Mouse (Mus musculus) bone marrow macrophage, adult 2 months (primary cell): ENCODE results near the gene Srsf2. TPM values are rescaled to one million over a fixed set of nuclear protein-coding genes. Genes with fewer than 3 reads are reported as not detected.

Source experiments
- H3K27ac ChIP-seq: 2 replicates; pipeline ENCODE4 v1.5.1; 2012; ENCODE audit warnings: low read depth, low read length; ENCODE audit not compliant: insufficient read depth
- H3K4me1 ChIP-seq: 2 replicates; pipeline ENCODE4 v1.6.1; 2012; ENCODE audit warnings: low read length; ENCODE audit not compliant: control insufficient read depth, insufficient read depth
- H3K4me3 ChIP-seq: 2 replicates; pipeline ENCODE4 v1.5.1; 2012; ENCODE audit warnings: mild to moderate bottlenecking, low read length, moderate library complexity; ENCODE audit not compliant: insufficient read depth
- CTCF ChIP-seq: IDR thresholded peaks from 2 replicates; pipeline ENCODE4 v1.5.1; 2012; ENCODE audit warnings: low read depth, mild to moderate bottlenecking, low read length, moderate library complexity
- POLR2A ChIP-seq: IDR thresholded peaks from 2 replicates; pipeline ENCODE4 v1.6.1; 2012; ENCODE audit warnings: mild to moderate bottlenecking, low read depth, low read length, borderline replicate concordance
- polyA plus RNA-seq: library from polyadenylated mRNA; stranded (reverse); fragments of >200 nt; gene quantifications from 2 replicates; pipeline ENCODE4 v1.2.4, GENCODE M21; 2012; ENCODE audit not compliant: missing spikeins, insufficient read depth, insufficient read length

Srsf2 gene
- polyA plus RNA-seq, 1 experiment, result 259 TPM

DNA sequence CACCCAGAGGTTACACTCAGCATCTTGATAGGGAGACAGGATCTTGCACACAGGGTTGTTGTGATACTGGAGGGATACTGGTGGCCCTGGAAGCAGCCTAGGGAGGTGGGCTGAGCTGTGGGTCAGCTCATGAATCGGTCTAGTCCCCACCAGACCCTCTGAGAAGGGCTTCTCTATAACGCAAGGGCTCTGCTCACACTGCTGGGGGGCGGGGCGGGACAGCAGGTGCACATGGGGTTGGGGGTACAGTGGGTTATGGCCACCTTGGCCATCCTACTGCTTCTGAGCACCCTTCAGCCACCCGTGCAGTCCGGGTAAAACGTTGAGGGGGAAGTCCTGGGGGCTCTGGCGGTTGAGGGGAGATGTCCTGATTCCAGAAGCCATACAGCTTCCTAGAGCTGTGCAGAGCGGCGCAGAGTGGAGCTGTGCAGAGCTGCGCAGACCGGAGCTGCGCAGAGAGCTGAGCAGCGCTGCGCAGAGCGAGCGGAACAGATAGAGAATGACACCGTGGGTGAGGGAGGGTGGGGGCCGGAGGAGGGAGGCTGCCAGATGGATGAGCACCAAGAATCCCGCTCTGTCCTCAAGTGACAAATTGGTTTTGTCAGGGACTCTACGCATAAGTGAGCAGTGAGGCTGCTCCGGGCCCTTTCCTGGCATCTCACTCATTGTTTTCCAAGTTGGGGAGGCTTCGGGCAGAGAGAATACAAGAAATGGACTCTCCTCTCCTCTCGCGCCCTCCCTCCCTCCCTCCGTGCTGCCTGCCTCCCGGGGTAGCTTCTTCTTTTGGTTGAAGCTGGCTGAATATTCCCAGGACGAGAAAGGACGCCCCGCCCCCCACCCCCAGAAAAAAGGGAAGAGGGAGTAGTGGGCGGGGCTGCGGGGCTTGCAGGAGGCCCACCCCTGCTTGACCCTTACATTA lies 41.7 kb downstream of the Srsf2 start:
- TF ChIP-seq POLR2A, result no peak
- Histone ChIP-seq H3K4me1 (peaks cover 20% of the 10 kb centered on the region), H3K4me3 (peak overlapping the region; percentile 39), H3K27ac (peak overlapping the region; percentile 67)

DNA sequence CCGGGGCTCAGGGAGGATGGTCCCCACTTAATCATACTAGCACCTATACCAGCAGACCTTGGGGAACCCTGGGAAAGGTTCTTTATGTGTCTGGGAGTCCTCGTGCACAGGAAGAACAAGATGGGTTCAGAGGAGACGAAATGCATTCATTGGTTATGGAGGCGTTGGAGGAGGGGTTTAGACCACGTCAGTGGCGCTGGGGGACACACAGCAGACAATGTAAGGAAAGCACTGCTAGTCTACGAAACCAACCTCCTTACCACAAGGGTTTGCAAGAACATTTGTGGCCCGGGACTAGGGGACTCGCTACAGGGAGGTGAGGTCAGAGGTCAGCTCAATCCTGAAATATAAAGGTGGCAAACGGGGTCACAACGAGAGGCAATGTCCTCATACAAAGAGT lies 42.4 kb downstream of the Srsf2 start:
- TF ChIP-seq POLR2A (no peak), CTCF (no peak)
- Histone ChIP-seq H3K4me3 (peak overlapping the region; percentile 39; the same call in 1 of the 2 replicates), H3K27ac (no peak overlapping the region), H3K4me1 (peaks cover 20% of the 10 kb centered on the region)

DNA sequence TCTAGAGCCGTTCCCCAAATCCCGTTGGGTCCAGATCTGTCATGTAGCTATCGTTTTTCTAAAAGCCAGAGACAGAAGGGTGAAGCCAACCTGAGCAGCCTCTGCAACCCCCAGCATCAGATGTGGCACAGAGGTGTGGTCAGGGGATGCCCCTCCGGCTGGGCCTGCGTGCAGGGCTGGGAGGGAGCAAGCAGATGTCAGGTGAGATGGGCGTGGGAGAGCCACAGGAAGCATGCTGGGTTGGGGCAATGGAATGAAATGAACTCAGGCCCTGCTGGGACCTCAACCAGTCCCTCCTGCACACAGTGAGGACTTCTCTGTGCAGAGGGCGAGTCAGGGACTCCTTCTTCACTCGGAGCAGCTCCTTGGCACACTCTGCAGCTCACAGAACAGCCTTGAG lies 43.4 kb downstream of the Srsf2 start:
- Histone ChIP-seq H3K4me1 (peaks cover 20% of the 10 kb centered on the region), H3K4me3 (no peak overlapping the region), H3K27ac (no peak overlapping the region)
- TF ChIP-seq CTCF (no peak), POLR2A (no peak)

DNA sequence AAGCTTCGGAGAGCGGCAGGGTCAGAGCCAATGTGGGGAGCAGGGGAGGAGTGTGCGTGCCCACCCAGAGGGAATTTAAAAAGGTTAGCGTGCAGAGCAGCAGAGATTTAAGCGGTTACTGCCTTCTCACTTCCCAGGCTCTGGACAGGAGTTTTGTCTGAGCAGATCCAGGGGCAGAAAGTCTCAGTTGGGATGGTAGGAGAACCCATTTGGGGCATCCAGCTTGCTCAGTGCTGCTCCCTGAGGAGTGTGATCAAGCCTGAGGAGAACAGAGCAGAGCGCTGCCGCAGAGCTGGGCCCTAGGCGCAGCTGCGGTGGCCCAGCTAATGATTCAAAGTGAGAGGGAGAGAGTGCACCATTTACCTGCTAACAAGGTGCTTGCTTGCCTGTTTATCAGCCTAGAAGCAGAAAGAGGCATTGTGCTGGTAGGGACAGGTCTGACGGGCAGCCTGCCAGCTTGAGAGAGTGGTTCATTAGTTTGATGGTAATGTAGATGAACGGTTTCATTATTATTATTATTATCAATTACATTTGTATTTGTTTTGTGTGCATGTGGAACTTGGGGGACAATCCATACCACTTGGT lies 44.0 kb downstream of the Srsf2 start:
- TF ChIP-seq CTCF, result no peak
- no peak for TF ChIP-seq POLR2A
- no peak overlapping the region for H3K27ac ChIP-seq
- H3K4me3 ChIP-seq, result no peak overlapping the region

DNA sequence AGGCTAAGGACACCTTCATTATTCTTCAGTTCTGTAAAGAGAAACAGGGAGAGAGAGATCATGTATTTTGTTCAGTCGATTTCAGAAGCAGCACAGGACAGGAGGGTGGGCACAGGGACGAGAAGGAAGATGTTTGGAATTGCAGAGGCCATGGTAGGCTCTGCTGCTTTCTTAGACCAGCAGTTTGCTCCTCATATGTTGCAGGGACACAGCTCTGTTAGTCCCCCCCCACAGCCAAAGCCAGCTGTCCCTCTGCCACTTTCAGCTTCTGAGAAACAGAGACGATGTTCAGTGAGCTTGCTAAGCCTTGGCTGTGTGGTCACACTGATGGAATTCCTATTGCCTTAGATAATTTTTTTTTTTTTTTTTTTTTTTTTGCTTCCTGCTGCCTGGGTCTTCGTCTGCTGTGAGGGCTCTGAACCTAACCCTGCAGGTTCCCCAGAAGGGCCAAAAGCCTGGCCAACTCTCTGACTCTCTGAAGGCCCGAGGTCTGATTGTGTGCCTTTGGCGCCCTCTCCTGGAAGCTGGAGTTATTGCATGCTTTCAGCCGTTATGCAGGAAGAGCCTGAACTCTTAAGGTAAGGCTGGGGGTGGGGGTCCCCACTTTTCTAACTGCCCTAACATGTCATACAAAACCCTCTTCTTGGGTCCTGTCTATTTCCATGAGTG lies 44.8 kb downstream of the Srsf2 start:
- TF ChIP-seq CTCF, result peak; percentile 87
- TF ChIP-seq POLR2A, result no peak
- no peak overlapping the region for H3K27ac ChIP-seq
- H3K4me3 ChIP-seq, result no peak overlapping the region
- peaks cover 12% of the 10 kb centered on the region for H3K4me1 ChIP-seq

More for the DNA sequence above, 44.0 kb downstream of the Srsf2 start:
- H3K4me1 ChIP-seq, result peaks cover 15% of the 10 kb centered on the region

DNA sequence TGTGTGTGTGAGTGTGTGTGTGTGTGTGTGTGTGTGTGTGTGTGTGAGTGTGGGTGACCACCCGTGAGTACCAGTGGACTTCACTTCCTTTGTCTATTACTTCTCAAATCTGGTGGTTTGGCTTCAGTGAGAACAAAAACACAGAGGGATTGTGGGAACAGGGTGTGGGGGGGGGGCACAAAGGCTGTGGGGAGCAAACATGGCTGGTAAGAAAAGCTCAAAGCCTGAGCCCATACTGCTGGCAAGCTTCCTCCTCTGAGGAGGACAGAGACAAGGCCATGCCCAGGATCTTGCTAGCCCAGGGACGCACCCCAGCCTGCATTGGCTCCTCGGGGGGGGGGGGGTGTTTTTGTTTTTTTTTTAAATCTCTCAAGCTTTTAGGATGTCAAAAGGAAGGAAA lies 45.4 kb downstream of the Srsf2 start:
- Histone ChIP-seq H3K4me1 (peaks cover 12% of the 10 kb centered on the region), H3K27ac (no peak overlapping the region), H3K4me3 (no peak overlapping the region)
- TF ChIP-seq CTCF, result no peak
- TF ChIP-seq POLR2A, result no peak

DNA sequence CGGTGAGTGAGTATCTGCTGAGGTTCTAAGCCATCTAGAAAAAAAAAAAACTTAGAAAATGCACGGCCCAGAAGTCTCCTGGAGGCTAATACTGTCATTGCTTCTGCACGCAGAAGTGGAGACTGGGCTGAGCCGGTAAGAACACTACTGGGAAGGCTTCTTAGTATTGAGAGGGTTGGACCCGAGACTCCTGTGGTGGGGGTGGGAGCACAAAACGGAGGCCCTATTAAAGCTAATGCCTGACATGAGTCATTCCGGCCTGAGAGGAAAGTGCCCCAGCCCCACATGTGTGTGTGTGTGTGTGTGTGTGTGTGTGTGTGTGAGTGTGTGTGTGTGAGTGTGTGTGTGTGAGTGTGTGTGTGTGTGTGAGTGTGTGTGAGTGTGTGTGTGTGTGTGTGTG lies 45.8 kb downstream of the Srsf2 start:
- no peak overlapping the region for H3K27ac ChIP-seq
- H3K4me1 ChIP-seq, result peaks cover 12% of the 10 kb centered on the region
- no peak overlapping the region for H3K4me3 ChIP-seq
- TF ChIP-seq CTCF (no peak), POLR2A (no peak)

DNA sequence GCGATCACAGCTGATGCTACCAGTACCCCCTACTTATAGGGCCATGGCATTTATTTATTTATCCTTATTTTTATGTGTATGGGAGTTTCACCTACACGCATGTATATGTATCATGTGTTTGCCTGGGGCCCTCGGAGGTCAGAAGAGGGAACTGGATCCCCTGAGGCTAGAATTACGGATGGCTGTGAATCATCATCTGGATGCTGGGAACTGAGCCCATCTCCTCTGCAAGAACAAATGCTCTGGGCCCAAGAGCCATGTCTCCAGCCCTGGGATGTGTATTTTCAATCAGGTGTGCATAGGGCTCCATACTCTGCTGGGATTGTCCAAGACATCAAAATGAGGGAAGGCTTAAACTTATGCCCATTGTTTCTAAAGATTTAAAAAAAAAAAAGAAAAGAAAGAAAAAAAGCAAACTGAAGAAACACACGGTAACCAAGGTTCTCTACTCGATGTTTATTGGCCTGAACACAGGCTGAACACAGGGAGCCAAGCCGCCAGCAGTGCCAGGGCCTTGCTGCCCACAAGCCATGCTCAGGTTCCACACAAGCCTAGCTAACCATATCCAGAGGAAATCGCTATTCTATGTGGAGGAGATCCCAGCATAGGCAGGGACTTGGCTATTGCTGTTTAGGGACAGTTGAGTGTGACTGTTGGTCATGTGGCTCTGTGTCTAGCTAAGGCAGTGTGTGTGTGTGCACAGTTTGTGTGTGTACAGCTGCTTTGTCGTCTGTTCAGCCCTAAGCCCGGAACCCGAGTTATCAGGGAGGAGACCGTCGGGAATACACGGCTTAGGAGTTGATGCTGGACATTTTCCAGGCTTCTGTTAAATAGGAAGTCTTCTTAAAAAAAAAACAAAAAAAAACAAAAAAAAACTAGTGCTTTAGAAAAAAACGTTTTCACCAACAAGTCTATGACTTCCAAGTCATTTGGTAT lies 46.5 kb downstream of the Srsf2 start:
- H3K4me3 ChIP-seq, result no peak overlapping the region
- no peak overlapping the region for H3K27ac ChIP-seq
- H3K4me1 ChIP-seq, result peaks cover 12% of the 10 kb centered on the region
- TF ChIP-seq POLR2A, result no peak
- no peak for TF ChIP-seq CTCF

DNA sequence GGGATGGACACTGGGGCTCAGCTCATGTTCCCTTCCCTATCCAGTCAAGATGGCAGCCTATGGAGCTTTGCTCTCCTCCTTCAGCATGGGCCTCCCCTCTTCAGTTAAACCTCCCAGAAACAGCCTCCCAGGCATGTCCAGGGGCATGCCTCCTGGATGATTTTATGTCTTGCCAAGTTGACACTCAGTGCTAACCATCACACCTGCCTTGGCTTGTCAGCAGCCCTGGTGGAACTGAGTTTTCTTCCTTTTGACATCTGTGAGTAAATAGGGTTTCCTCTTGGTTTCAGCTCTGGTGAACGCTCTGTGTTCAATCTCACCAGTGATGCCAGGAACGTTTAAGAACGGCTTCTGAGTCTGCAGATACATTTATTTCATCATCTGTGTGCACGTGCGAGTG lies 50.2 kb downstream of the Srsf2 start:
- H3K4me1 ChIP-seq, result peaks cover 4% of the 10 kb centered on the region

More for the DNA sequence above, 50.2 kb downstream of the Srsf2 start:
- Histone ChIP-seq H3K27ac (no peak overlapping the region), H3K4me3 (no peak overlapping the region)
- TF ChIP-seq POLR2A (no peak), CTCF (no peak)
